Mouse (Mus musculus) neural tube, embryonic 10.5 days (tissue): ENCODE measurements around the gene Trmo.
A peak's percentile ranks its signal among the peaks of the same experiment; 100 is the strongest.

Source experiments
- DNase-seq: peaks from one replicate; pipeline ENCODE4 v3.0.0-alpha.2; 2017; ENCODE audit warnings: low spot score; ENCODE audit errors: extremely low spot score

Trmo gene

GRCm38 (mm10) chr4:46371030-46371429 lies 18.2 kb downstream of the Trmo start:
- peak; percentile 52 for DNase-seq

- no peak for DNase-seq
These were observed 18.8 kb downstream of the Trmo start for GRCm38 (mm10) chr4:46370406-46370805.

GRCm38 (mm10) chr4:46369070-46369469 lies 20.2 kb downstream of the Trmo start:
- DNase-seq = no peak

- no peak for DNase-seq
These were observed 21.7 kb downstream of the Trmo start for GRCm38 (mm10) chr4:46367487-46367959.

GRCm38 (mm10) chr4:46364360-46364759 lies 24.9 kb downstream of the Trmo start:
- DNase-seq = no peak

- no peak for DNase-seq
These were observed 28.0 kb downstream of the Trmo start for GRCm38 (mm10) chr4:46361258-46361657.

- no peak for DNase-seq
These were observed 29.5 kb downstream of the Trmo start for GRCm38 (mm10) chr4:46359539-46360253.

- DNase-seq = peak; percentile 75
These were observed 32.7 kb downstream of the Trmo start for GRCm38 (mm10) chr4:46356351-46357133.

GRCm38 (mm10) chr4:46353045-46353444 lies 36.2 kb downstream of the Trmo start:
- no peak for DNase-seq

- DNase-seq = no peak
These were observed 39.7 kb downstream of the Trmo start for GRCm38 (mm10) chr4:46349530-46349929.

- DNase-seq = peak; percentile 36
These were observed 40.3 kb downstream of the Trmo start for GRCm38 (mm10) chr4:46348897-46349296.

GRCm38 (mm10) chr4:46347580-46348515 lies 41.4 kb downstream of the Trmo start:
- peak; percentile 57 for DNase-seq

- DNase-seq = peak; percentile 24
These were observed 42.1 kb downstream of the Trmo start for GRCm38 (mm10) chr4:46347141-46347540.

- DNase-seq = no peak
These were observed 43.0 kb downstream of the Trmo start for GRCm38 (mm10) chr4:46346221-46346620.

- DNase-seq = peak; percentile 32
These were observed 43.5 kb downstream of the Trmo start for GRCm38 (mm10) chr4:46345773-46346100.

GRCm38 (mm10) chr4:46345056-46345772 lies 44.0 kb downstream of the Trmo start:
- peak; percentile 51 for DNase-seq

GRCm38 (mm10) chr4:46344288-46344687 lies 44.9 kb downstream of the Trmo start:
- DNase-seq = peak; percentile 72

- peak; percentile 52 for DNase-seq
These were observed 45.5 kb downstream of the Trmo start, which contains the start of gene Foxe1 for GRCm38 (mm10) chr4:46343596-46344260. Gene Foxe1 (plus strand): TSS chr4:46343609.

- DNase-seq = peak; percentile 67
These were observed 46.4 kb downstream of the Trmo start for GRCm38 (mm10) chr4:46342711-46343286.
